Mouse (Mus musculus): Measurements from ENCODE around the gene Trim9.

The Trim9 gene

GRCm38 (mm10) chr12:70214281-70214680 lies 133.1 kb downstream of the Trim9 start:
- DNase-seq (ENCODE audit: low read depth, low spot score): no peak

GRCm38 (mm10) chr12:70213601-70214000 lies 133.8 kb downstream of the Trim9 start:
- DNase-seq (ENCODE audit: low read depth, low spot score): no peak

GRCm38 (mm10) chr12:70212501-70212900 lies 134.9 kb downstream of the Trim9 start:
- DNase-seq (ENCODE audit: low read depth, low spot score): no peak

GRCm38 (mm10) chr12:70208214-70208613 lies 139.2 kb downstream of the Trim9 start:
- DNase-seq (ENCODE audit: low read depth, low spot score): no peak

- DNase-seq (ENCODE audit: low read depth, low spot score): no peak
Observed at GRCm38 (mm10) chr12:70204433-70204832, 143.0 kb downstream of the Trim9 start.

GRCm38 (mm10) chr12:70201926-70202529 lies 145.4 kb downstream of the Trim9 start:
- no peak for DNase-seq (ENCODE audit: low read depth, low spot score)

- DNase-seq (ENCODE audit: low read depth, low spot score): no peak
Observed at GRCm38 (mm10) chr12:70196341-70196740, 151.1 kb downstream of the Trim9 start.

- DNase-seq (ENCODE audit: low read depth, low spot score): no peak
Observed at GRCm38 (mm10) chr12:70195426-70195825, 152.0 kb downstream of the Trim9 start.

All from c-Kit-negative CD71-positive TER-119-positive erythroid progenitor cells, embryonic 14.5 days (primary cell).